Mouse (Mus musculus) ES-Bruce4 (cell line): Measurements from ENCODE around the gene Hmgcr. TPM values are rescaled to one million over a fixed set of nuclear protein-coding genes. Genes with fewer than 3 reads are reported as not detected.

Experiments
- H3K27ac ChIP-seq: 2 replicates; pipeline ENCODE4 v1.5.1; 2012; ENCODE audit warnings: low read length, inconsistent platforms; ENCODE audit not compliant: insufficient read depth
- H3K27me3 ChIP-seq: 2 replicates; pipeline ENCODE4 v1.6.1; 2012; ENCODE audit warnings: mild to moderate bottlenecking, low read length, inconsistent platforms; ENCODE audit not compliant: control insufficient read depth, poor library complexity, insufficient read depth, severe bottlenecking
- H3K36me3 ChIP-seq: 2 replicates; pipeline ENCODE4 v1.6.1; 2012; ENCODE audit warnings: inconsistent platforms, mild to moderate bottlenecking, low read length, moderate library complexity; ENCODE audit not compliant: control insufficient read depth, poor library complexity, insufficient read depth, severe bottlenecking
- H3K4me1 ChIP-seq: one replicate; pipeline ENCODE4 v1.8.1; 2011; ENCODE audit warnings: low read length; ENCODE audit not compliant: control insufficient read depth, insufficient read depth
- H3K4me3 ChIP-seq: 2 replicates; pipeline ENCODE4 v1.5.1; 2011; ENCODE audit warnings: low read depth, mild to moderate bottlenecking, low read length
- H3K9ac ChIP-seq: 2 replicates; pipeline ENCODE4 v1.6.1; 2012; ENCODE audit warnings: low read depth, mild to moderate bottlenecking, inconsistent platforms; ENCODE audit not compliant: poor library complexity, severe bottlenecking
- H3K9me3 ChIP-seq: replicated peaks from 2 replicates; pipeline ENCODE4 v1.6.1; 2012; ENCODE audit warnings: mild to moderate bottlenecking, low read length, inconsistent platforms; ENCODE audit not compliant: control insufficient read depth, poor library complexity, insufficient read depth, severe bottlenecking
- CTCF ChIP-seq: IDR thresholded peaks from one replicate; pipeline ENCODE4 v1.8.1; 2011; ENCODE audit warnings: low read depth, low read length
- EP300 ChIP-seq: IDR thresholded peaks from 2 replicates; pipeline ENCODE4 v1.6.1; 2011; ENCODE audit warnings: low read depth, low read length; ENCODE audit not compliant: insufficient read depth
- POLR2A ChIP-seq: IDR thresholded peaks from one replicate; pipeline ENCODE4 v1.8.1; 2011; ENCODE audit warnings: low read length; ENCODE audit not compliant: insufficient read depth
- polyA plus RNA-seq: library from polyadenylated mRNA; stranded (reverse); fragments of >200 nt; gene quantifications from 2 replicates; pipeline ENCODE4 v1.2.4, GENCODE M21; 2011; ENCODE audit warnings: low read depth; ENCODE audit not compliant: missing spikeins, insufficient read depth, insufficient read length

The Hmgcr gene
- polyA plus RNA-seq, 1 experiment = 205 TPM

DNA sequence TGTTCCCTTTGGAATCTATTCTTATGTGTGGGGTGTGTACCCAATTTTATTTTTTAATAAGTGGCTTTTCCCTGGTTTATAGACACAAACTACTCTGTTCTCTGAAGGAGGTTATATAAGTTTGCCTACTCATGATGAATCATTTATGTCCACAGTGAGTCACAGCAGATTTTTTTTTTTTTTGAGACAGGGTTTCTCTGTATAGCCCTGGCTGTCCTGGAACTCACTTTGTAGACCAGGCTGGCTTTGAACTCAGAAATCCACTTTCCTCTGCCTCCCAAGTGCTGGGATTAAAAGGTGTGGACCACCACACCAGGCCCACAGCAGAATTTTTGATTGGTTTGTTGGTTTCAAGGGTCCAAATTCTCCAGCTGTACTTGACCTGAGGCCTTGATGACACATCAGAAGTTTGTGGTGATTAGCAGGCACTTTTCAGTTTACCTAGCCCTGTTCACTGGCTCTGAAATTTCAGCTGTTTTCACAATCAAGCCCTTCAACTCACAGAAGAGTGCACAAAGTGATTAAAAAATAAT is 10.4 kb upstream of the Hmgcr start:
- Histone ChIP-seq H3K9ac (no peak overlapping the region), H3K36me3 (no peaks in the 10 kb centered on the region), H3K27ac (no peak overlapping the region), H3K9me3 (no peaks in the 10 kb centered on the region), H3K4me3 (no peak overlapping the region), H3K4me1 (peaks cover 4% of the 10 kb centered on the region), H3K27me3 (no peaks in the 10 kb centered on the region)
- TF ChIP-seq CTCF (no peak), POLR2A (no peak), EP300 (no peak)

DNA sequence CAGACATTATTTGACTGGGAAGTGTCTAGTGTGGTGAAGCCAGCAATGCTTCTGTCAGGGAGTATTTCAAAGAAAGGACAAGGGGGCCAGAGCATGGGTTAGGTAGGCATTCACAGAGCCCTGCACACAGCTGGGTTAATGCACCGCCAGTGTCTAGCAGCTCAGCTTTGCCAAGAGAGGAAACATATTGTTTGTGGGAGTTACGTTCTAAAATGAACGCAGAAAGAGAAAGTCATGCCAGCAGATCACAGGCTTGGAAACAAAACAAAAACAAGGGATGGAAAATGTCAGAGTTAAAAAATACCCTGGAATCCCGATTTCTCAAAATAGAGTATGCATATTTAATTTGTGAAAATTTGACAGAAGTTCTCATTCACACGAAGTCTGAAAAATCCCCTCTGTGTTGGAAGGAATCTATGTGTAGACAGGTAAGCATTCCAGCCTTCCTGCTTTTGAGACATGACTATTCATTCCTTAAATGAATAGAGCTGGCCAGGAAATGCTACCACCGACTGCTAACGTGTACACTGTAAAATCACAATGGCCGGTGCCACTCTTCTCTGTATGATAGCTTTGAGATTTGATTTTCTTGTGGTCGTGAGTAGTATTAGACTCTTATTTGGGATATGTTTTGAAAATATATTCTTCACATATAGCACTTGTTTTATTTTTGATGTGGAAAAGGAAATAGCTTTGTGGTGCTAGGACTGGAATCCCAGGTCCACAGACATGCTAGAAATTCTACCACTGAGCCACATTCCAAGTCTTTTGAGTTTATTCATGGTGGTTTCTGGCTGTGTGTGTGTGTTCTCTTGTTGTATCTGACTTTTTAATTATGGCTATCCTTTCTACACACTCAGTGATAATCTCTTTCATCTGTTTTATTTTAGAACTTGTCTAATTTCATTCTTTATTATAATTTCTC is 9.7 kb upstream of the Hmgcr start:
- Histone ChIP-seq H3K27ac (no peak overlapping the region), H3K36me3 (no peaks in the 10 kb centered on the region), H3K27me3 (no peaks in the 10 kb centered on the region), H3K9me3 (no peaks in the 10 kb centered on the region), H3K9ac (no peak overlapping the region), H3K4me3 (no peak overlapping the region), H3K4me1 (peaks cover 4% of the 10 kb centered on the region)
- no peak for TF ChIP-seq EP300
- no peak for TF ChIP-seq CTCF
- no peak for TF ChIP-seq POLR2A

DNA sequence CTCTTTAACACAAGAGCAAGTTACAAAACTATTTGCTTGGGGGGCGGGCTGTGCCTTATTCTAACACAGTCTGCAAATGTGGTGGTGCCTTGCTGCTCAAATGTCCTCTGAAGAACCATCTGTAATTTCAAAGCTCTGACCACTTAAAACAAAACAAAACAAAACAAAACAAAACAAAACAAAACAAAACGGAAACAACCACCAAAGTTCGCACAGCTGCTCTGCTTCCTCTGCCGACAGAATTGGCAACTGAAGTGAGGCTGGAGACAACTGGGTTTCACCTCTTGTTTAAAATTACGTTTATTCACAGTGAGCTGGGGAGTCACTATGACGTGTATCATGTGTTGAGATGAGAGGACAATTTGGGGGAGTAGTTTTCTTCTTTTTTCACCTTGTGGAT is 7.9 kb upstream of the Hmgcr start:
- TF ChIP-seq CTCF (no peak), POLR2A (no peak), EP300 (no peak)
- no peak overlapping the region for H3K27ac ChIP-seq
- H3K9me3 ChIP-seq = no peaks in the 10 kb centered on the region
- H3K4me3 ChIP-seq = no peak overlapping the region
- H3K27me3 ChIP-seq = no peaks in the 10 kb centered on the region
- H3K36me3 ChIP-seq = no peaks in the 10 kb centered on the region
- peaks cover 4% of the 10 kb centered on the region for H3K4me1 ChIP-seq
- no peak overlapping the region for H3K9ac ChIP-seq

DNA sequence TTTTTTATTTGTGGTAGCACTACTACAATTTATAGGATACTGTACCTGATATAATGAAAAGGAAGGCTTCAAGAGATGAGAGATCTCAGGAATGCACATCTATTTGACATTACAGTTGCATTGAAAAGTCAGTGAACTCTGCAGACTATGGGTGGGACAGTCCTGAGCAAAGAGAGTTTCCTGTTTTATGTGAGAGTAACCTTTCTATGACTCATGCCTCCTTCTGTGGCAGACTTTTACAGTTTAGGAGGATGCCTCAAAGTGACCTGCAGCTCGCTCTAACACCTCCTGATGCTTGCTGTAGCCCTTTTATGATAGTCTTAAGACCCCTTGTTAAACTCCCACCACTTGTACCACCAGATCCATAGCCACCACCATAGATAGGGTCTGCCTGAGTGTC is 6.3 kb upstream of the Hmgcr start:
- Histone ChIP-seq H3K27ac (no peak overlapping the region), H3K36me3 (no peaks in the 10 kb centered on the region), H3K4me1 (peaks cover 5% of the 10 kb centered on the region), H3K9me3 (no peaks in the 10 kb centered on the region), H3K27me3 (no peaks in the 10 kb centered on the region), H3K4me3 (no peak overlapping the region), H3K9ac (no peak overlapping the region)
- TF ChIP-seq POLR2A = no peak
- TF ChIP-seq CTCF = no peak
- TF ChIP-seq EP300 = no peak

DNA sequence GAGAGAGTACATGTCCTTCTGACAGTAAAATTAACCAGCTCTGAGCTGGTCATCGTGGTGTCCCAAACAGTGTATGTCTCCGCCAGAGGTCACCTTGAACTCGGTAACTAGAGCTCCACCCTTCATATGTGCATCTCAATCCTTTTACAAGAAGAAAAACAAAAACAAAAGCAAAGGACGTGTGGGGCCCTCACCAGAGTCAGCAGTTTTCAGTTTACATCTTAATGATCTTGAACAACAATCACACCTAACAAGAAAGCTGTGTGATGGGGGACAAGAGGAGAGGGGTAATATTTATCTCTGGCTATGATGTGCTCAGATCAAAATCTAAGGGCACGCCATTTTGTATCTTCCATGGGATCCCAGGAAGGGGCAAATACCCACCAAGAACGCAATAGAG is 5.0 kb upstream of the Hmgcr start:
- Histone ChIP-seq H3K36me3 (no peaks in the 10 kb centered on the region), H3K4me3 (no peak overlapping the region), H3K9ac (no peak overlapping the region), H3K9me3 (no peaks in the 10 kb centered on the region), H3K4me1 (peaks cover 5% of the 10 kb centered on the region), H3K27ac (no peak overlapping the region), H3K27me3 (no peaks in the 10 kb centered on the region)
- no peak for TF ChIP-seq POLR2A
- TF ChIP-seq EP300 = 0 out of 2 replicates have a peak, but pooled peaks have one; percentile 7
- no peak for TF ChIP-seq CTCF

DNA sequence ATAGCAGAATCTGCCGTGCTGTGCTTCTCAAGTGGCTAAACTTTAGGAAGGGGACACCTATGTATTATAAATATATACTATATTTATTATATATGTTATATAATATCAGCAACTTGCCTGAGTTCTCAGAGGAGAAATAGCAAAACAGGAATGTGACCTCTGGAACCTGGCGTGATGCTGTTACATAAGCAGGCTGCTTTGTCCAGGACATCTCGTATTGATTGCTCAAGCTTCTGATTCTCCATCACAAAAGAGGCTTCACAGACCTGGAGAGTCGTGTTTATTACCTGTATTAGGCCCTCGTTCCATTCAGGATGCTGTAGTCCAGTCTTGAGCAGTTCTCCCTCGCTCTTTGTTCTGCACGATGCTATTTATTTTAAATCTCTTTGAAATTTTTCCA is 3.1 kb upstream of the Hmgcr start:
- no peaks in the 10 kb centered on the region for H3K36me3 ChIP-seq
- no peaks in the 10 kb centered on the region for H3K9me3 ChIP-seq
- peaks cover 5% of the 10 kb centered on the region for H3K4me1 ChIP-seq
- no peak overlapping the region for H3K27ac ChIP-seq
- H3K9ac ChIP-seq = no peak overlapping the region
- TF ChIP-seq POLR2A = no peak
- no peak for TF ChIP-seq EP300
- no peak for TF ChIP-seq CTCF
- no peaks in the 10 kb centered on the region for H3K27me3 ChIP-seq
- no peak overlapping the region for H3K4me3 ChIP-seq
